Mouse (Mus musculus) left cerebral cortex, postnatal 36 days (tissue): ENCODE measurements around the gene Rap2a. TPM values are rescaled to one million over a fixed set of nuclear protein-coding genes. Genes with fewer than 3 reads are reported as not detected.

Source experiments
- DNase-seq, 2 experiments: peaks; one replicate each; pipeline ENCODE4 v3.0.0; 2021 to 2022; ENCODE audit warnings: low spot score in 2 of 2, mixed read lengths in 1 of 2
- intact Hi-C: fragments of 180-260 bp; cut with DNase I; formaldehyde crosslinking; loops from one replicate; pipeline ENCODE4 v1.15.1; 2025
- total RNA-seq, 2 experiments: library from RNA; stranded (reverse); gene quantifications; 2 replicates each; pipeline ENCODE4 v1.2.3; 2021

Gene Rap2a
- total RNA-seq, 2 experiments from 2014 or later, result 91.3 to 93.9 TPM

GRCm38 (mm10) chr14:120534841-120535271, 56.6 kb downstream of the Rap2a start:
- intact Hi-C loops, result no loop called here
- DNase-seq, result no peak

DNA sequence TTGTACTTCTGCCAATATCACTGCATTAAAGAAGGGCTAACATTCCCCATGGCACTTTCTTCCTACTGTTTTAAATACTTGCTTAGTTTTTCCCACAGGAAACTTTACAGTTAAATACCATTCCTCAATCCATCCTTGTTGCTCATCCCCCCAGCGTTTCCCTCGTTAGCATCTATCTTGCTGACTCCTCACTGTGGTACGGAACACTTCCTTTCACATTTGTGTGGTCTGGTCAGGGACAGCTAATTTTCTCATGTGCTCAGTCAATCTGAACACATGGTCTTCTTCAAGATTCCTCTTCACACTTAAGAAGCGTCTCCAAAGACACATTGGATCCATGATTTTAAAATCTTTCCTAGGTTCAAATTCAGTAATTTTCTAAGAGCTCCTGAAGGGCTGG, 57.2 kb downstream of the Rap2a start:
- intact Hi-C loops, result no loop called here
- DNase-seq, result no peak

DNA sequence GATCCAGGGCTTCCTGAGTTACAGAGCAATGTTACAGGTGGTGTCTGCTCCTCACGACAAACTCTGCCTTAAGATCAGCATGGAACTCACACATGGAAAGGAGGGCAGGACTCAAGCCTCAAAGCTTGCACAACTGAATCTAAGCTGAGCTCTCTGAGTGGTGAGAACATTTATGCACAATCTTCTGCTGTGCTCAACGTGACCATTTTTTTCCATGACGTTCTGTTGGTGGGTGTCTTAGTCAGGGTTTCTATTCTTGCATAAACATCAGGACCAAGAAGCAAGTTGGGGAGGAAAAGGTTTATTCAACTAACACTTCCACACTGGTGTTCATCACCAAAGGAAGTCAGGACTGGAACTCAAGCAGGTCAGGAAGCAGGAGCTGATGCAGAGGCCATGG, 57.7 kb downstream of the Rap2a start:
- no peak for DNase-seq
- intact Hi-C loops, result no loop called here

GRCm38 (mm10) chr14:120539128-120539527, 60.9 kb downstream of the Rap2a start:
- intact Hi-C loops, result no loop called here

DNA sequence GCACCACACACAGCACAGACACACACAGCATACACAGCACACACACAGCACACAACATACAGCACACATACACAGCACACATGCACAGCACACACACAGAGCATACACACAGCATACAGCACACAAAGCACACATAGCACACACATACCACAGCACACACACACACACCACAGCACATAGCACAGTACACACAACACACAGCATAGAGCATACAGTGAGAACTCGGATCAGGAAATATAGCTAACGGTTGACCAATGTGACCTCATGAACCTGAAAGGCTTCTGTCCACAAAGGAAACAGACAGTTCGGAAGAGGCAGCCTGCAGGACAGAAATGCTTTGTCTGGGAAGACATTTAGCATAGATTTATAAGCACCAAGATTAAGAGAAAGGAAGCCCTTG, 61.4 kb downstream of the Rap2a start:
- no peak for DNase-seq
- intact Hi-C loops, result no loop called here

More at GRCm38 (mm10) chr14:120539128-120539527, 60.9 kb downstream of the Rap2a start:
- no peak for DNase-seq

- no peak for DNase-seq
- intact Hi-C loops, result no loop called here
Observed at GRCm38 (mm10) chr14:120542445-120542844, 64.2 kb downstream of the Rap2a start.

- intact Hi-C loops, result no loop called here
- no peak for DNase-seq
Observed at GRCm38 (mm10) chr14:120542976-120543375, 64.7 kb downstream of the Rap2a start.

GRCm38 (mm10) chr14:120543846-120544245, 65.6 kb downstream of the Rap2a start:
- intact Hi-C loops, result no loop called here
- DNase-seq, result no peak

DNA sequence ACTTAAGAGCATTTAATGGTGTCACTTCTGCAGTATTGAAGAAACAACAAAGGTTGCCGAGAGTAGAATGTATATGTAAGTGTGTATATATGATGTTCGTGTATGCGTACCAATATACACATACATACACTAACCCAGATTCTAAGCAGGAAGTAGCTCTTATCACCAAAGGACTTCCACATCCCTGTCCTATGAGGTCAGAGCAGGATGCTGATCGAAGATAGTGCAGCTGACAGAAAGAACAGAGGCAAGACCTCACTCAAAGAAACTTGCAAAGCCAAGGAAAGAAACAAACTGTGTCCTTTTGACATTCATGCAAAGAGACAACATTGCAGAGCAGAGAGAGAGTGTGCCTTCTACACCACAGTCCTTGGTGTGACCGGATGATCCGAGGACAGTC, 66.3 kb downstream of the Rap2a start:
- no peak for DNase-seq
- intact Hi-C loops, result no loop called here

DNA sequence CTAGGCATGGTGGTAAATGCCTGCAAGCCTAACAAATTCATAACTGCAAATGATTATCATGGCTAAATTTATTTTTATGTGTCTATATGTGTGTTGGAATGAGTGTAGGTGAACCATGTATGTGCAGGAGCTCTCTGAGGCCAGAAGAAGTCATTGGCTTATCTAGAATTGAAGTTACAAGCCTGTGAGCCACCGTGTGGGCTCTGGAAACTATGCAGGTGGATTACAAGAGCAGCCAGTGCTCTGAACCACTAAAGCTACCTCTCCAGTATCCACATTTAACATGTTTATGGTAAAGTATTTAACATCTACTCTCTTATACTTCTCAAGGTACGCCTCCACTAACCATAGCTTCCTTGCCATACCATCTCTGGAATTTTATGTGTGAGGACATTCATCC, 66.7 kb downstream of the Rap2a start:
- DNase-seq, result no peak
- intact Hi-C loops, result no loop called here

Other genes starting within 250 kb of the Rap2a start
- gene Mbnl2, start 202.8 kb upstream of the Rap2a start, total RNA-seq, result 100 to 1,000 TPM; 223 to 270 TPM